Mouse (Mus musculus): Measurements from ENCODE around the gene Sgms1.
A peak's percentile ranks its signal among the peaks of the same experiment; 100 is the strongest.
"Not testable (repeated sequence)": the region's sequence is repeated elsewhere in the genome, so short reads cannot be mapped to it uniquely, and the experiment has no call there.

The Sgms1 gene

DNA sequence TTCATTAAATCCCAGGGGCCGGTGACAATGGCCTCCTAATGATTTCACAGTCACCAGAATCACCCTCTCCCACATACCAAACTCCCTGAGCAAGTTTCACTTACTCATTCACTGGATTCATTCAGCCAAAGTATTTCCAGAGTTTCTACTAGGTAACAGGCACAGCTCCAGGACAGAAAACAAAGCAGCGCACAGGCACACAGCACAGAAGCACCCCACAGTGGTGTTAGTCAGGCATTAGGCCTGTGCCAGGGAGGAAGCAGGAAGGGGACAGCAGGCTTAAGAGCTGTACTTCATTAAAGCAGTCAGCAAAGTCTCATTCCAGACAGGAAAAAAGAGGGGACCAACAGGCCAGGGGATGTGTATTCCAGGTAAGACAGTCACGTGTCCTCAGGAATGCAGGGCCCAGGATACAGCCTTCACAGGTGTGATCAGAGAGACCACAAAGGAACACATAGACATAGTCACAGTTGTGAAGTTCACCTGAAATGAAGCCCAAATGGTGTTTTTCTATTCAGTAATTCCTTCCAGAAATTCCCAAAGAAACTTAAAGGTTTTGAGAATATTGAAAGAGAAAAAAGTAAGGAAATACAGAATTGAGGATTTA, 67.0 kb downstream of the Sgms1 start:
- DNase-seq: peak; percentile 57

DNA sequence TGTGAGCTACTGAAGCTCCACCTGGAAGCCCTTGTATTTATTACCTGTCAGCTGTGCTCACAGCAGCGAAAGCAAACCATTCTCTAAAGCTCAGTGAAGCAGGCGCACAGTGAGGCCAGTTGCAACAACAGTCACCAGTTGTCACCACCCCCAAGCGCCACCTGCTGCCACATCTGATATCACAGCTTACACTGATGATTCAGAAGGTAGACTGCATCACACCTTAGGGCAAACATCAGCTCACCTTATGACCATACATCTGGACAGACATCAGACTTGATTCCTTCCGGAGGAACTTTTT, 69.2 kb downstream of the Sgms1 start:
- no peak for DNase-seq

DNA sequence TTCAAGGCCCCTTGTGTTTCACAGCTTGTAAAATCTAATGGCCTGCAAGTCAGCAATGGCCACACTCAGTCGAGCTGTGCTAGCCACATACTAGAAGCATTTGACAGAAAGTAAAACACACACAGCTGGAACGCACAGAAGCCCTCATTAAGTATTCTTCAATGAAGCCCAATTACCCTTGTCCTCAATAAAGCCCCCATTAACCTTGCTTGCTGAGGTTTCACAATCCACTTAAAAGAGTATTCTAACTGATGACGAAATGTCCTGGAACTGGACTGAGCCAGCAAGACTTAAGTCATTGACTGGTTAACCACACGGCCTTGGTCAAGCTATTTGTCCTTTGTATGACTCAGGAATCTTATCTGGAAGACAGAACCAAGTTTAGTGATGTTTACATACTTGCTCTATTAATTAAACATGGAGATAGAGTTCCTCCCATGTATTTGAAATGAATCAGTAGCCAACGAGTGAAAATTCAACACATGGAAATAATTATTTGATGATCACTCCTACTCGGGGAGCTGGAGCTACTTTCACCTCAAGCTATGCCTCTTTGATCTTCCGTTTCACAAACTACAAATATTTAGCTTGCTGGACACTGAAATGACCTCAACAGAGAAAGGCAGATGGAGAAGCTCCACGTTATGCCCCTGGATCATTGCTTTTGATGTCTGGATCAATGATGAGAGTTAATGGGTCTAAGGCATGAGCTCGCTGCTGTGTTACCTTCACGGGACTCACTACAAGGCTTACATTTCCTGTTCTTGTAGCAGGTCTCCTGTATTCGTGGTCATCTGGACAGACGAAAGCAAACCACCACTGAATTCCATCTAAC, 69.8 kb downstream of the Sgms1 start:
- DNase-seq: no peak

DNA sequence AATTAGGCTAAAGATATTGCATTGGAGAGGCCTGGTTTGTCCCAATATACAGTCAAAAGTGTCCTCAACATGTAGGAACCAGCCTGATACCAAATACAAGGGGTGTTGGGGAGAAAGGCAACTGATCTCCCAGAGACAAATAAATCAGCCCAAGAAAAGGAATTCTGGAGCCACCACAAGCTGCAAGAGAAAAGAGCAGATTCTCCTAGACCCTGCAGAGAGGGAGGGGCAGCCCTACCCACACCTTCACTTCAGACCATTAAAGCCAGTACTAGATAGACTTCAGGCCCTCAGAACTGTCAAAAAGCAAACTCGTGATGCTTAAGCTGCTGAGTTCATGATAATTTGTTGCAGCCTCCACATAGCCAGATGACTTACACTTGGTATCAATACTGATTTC, 70.5 kb downstream of the Sgms1 start:
- no peak for DNase-seq

DNA sequence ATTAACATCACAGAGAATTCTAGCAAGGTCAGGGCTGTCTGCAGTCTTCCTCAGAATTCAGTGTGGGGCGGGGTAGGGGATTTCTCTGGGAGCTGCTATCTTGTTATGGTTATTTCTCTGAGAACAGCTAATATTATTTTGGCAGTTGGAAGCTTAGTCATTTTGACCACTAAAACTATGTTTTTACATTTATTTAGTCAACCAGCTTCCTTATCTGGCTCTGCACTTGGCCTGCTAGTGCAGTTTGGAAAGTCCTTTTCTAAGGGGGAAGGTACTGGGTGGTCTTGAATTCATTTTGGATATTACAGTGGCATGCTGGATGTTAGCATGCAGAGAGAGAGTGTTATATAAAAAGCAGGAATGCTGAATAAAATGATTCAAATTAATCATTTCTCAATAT, 72.2 kb downstream of the Sgms1 start:
- not testable (repeated sequence) for DNase-seq

DNA sequence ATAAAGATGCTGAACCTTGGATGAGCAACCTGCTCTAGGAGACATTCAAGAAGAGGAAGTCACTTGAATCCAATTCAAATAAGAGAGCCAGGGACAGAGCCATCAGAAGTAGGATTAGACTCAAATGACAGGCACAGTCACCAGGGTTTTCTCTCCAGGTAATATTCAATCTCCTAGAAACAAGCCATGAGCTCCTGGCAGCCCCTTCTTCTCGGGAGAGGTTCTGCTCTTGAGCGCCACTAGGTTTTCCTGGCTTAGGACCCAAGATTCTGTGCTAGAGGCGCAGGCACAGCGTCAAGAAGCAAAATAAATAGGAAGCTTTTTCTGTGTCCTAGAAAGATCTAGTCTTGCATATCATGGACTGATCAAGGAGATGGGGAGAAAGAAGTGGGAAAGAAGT, 76.2 kb downstream of the Sgms1 start:
- DNase-seq: no peak

DNA sequence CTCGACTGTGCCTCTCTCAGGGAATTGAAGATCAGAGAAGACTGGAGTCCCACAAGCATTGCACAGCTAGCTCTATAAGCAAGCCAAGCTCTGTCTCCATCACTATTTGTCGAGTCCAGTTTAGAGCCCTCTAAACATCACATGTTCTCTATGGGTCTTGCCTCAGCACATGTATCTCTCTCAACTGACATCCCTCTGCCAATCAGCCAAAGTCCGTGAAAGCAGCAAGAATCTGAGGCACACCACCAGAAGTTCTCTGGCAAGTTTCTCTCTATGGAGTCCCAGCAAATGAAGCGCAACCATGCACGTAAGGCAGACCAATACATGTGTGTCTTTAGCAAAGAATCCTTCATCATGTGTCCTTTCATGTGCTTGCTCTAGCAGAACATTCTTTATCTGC, 77.8 kb downstream of the Sgms1 start:
- DNase-seq: no peak

DNA sequence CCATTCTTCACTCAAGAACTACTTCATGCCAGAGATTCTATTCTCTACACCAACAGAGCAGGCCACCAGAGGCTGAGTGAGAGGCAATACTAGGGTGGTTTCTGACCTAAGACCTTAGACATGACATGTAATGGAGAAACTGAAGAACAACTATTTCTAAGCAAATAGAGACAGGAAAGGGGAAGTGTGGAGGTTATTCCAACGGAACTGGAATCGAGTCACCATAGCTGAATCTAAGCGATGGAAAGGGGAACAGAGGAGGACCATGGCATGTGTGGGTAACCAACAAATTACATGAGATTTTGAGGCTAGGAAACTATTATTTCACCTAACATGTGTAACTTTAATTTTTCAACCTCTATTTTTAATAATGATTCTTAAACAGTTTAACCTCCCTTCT, 78.5 kb downstream of the Sgms1 start:
- no peak for DNase-seq

DNA sequence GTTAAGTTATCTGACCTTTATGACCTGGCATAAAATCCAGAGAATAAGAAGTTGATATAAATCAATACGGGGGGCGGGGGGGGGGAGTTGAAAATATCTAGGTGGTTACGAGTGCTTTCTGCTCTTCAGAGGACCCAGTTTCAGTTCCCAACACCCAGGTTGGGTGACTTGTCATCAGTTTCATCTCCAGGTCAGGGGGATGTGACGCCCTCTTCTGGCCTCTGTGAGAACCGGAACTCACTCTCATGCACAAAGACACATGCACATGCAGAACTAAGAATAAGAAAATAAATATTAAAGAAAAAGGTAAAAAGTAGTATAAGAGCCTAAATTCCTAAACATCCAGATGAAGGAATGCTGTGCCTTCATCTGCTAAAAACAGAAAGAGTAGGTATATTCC, 79.0 kb downstream of the Sgms1 start:
- DNase-seq: no peak

DNA sequence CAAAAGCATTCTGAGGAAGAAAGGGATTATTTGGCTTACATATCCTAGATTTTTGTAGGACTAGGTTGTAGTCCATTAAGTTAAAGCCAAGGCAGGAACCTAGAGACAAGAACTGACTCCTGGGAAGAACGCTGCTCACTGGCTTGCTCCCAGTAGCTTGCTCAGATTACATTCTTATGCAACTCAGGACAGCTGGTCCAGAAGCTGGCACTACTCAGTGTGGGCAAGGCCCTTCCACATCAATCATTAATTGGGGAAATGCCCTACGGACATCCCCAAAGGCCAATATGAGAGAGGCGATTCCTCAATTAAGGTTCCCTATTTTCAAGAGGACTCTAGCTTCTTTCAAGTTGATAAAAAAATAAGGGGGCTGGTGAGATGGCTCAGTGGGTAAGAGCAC, 80.2 kb downstream of the Sgms1 start:
- no peak for DNase-seq

DNA sequence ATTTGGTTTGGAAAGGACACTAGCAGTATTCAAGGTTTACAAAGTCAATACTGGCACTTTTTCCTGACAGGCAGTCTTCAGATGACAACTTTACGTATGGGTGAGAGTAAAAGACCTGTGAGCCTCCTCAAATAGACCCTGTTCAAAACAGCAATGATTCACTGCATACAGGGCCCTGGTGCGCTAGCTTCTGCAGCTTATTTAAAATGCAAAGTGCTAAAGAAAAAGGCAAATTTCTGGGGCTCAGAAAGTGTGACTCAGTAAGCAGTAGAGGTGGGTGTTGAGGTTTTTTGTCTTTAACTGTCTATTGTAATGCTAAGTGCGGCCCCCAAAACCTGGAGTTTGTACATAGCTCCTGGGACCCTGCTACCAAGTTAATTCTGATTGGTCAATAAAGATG, 81.2 kb downstream of the Sgms1 start:
- no peak for DNase-seq

DNA sequence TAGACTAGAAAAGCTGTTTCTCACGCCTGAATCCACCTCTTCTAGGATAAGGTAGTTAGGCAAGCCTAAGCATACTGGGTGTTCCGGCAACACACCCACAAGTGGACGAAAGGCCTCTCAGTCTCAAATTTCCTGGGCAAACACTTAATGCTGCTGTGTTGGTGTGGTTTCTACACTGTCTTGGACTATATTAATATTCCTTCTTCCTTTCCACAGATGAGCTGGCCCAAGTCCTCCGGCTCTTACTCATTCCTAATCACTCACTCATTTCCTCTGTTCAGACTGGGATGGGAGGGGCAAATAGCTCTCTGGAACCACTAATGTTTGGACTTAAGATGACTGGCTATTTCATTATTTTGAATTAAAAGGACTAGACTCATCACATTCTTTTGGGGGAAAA, 84.6 kb downstream of the Sgms1 start:
- DNase-seq: no peak

DNA sequence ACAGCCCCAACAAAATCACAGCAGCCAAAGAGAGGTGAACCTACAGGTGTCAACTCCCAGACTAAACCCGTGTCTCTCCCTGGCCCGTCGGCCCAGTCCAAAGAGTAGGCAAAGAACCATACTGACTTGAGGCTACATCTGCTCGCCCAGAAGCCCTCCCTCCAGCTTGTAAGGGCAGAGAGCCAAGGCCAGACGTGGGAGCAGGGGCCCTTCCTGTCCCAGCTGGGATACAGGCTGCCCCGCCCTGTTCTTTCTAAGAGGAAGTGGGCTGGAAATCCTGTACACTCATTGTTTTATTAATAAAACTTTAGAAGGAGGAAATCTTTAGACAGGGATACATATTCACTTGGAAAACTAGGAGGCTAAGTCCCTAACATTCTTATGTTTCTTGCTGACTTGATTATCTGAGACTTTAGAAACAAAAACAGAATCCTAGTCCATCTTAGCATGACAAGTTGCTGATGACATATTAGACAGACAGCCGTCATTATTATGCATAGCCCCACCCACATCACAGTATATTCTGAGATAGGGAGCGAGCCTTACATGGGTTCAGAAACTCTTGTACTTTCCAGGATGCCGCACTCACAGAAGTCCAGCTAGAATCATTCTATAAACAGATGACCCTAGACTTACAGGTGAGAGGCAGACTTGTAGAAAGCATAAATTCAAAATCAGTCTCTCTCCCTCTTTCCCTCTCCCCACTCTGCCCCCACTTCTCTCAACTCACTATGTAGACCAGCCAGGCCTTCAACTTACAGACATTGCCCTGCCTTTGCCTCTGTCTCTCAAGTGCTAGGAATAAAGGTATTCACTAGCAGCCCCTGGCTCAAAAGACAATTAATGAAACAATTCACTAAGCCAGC, 85.3 kb downstream of the Sgms1 start:
- DNase-seq: no peak

DNA sequence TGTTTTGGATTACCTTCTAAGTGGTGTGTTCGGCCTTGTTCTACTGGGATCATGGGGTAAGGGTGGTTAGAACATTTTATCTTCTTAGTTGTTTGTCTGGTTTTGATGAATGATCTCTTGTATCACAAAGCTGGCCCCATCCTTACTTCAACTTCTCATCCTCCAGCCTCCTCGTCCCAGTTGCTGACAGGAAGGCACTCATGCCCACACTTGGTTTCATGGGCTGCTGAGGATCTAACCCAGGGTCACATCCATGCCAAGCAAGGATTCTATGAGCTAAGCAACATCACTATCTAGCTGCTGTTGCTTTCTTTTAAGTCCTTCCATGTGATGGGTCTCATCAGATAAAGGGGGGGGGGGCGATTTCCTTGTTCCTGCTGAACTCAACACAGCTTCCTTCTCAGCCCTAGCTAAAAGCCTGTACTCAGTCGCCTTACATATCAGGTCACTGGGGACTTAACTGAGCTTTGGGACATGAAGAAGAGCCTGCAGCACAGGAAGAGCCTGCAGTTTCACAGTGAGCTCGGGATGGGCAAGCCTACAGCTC, 86.6 kb downstream of the Sgms1 start:
- DNase-seq: no peak

DNA sequence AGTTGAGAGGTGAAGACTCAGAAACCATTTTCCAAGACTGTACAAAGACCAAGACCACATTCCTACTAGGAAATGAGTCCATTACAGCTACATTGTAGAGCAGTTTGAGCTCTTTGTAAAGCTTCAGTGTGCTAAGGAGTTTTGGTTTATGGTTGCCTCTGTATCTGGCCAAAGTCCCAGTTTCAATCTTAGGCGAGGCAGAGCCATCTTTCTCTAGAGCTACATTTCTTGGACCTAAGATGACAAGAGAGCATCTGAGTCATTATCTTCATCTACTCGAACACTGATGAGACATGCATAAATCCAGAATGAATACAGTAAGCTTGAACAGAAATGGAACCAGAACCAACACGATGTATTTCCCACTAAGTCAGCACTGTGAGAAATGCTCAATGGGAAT, 87.9 kb downstream of the Sgms1 start:
- DNase-seq: no peak

DNA sequence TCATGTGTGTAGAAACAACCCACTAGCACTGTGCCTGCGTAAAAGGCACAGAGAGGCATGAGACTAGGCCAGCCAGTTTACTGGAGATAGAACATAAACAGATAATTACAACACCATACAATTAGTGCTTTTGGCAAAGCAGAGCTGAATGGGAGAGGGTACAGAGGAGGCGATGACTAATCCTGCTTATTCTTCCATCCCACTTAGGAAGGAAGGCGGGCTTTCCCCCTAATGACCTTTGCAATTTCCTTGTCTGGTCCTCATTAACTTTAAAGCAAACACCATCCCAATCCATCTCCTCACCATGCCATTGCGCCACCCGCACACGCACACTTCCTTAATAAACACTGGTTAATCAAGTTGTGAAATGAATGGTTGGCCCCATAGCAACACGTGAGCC, 91.3 kb downstream of the Sgms1 start:
- DNase-seq: no peak

DNA sequence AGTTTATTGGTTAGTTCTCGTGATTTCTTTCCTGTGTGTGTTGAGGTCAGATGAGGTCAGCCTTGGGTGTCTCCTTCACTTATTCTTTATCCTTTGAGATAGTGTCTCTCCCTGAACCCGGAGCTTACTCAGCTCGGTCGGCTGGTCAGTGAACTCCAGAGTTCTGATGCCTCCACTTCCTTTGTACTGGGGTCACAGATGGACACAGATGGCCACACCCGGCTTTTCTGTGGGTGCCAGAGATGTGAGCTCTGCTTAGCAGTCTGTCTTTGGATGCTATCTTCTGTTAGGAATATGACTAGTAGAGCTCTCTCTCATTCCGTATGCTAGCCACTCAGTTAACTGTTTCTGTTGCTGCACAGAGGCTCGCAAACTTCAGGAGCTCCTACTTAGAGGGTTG, 92.7 kb downstream of the Sgms1 start:
- DNase-seq: no peak

DNA sequence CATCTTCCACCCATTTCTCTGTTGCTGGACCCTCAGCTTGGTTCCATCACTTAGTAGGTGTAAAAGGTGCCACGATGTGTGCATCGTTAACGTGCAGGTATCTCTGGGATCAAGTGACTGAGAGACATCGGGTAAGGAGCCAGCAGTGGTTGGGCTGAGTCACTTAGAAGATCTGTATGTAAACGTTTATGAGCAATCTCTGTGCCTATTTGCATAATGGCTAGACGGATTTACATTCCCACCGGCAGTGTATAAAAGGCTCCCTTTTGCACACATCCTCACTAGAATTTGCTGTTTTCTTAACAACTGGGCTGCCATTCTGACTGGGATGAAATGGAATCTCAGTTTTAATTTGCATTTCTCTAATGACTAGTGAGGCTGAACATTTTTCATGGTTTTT, 93.9 kb downstream of the Sgms1 start:
- no peak for DNase-seq

DNA sequence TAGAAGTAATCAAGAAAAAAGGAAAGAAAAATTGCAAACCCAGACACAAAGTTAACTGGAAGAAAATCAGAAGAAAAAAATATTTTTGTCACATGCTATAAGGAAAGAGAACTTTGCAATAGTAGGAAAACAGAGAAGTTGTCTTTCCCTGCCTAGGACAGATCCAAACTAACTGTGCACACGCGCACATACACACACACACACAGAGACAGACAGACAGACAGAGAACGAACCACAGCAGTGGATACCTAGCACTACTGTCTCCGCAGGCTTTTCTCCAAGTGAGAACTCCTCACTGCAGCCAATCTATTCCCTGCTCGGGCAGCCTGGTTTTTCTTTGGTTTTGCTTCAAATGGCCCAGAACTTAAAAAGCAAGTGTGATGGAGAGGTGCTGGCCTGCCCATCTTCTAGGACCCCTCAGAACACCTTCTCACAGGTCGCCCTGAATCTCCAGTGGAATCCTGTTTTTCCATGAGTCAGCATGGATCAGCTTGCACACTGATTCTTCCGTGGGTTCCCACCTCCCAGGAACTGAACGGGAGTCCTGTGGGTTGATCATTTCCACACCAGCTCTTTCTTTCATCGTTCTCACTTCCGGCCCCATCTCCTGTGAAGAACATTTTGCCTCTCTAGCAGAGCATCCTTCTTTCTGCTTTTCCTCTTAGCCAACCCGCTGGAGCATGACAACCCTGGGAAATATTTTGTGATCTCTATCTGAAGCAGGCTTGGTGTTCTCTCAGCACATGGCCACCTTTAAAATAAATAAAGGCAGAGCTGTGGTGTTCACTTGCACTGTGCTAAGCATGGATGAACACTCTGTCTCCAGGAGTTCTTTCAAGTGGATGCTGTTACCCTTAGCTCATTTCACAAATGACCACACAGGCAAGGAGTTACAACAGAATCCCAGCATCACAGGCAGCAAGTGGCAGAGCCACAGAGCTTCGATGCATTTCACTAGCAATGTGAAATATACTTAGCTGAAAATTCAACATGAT, 96.4 kb downstream of the Sgms1 start:
- no peak for DNase-seq

DNA sequence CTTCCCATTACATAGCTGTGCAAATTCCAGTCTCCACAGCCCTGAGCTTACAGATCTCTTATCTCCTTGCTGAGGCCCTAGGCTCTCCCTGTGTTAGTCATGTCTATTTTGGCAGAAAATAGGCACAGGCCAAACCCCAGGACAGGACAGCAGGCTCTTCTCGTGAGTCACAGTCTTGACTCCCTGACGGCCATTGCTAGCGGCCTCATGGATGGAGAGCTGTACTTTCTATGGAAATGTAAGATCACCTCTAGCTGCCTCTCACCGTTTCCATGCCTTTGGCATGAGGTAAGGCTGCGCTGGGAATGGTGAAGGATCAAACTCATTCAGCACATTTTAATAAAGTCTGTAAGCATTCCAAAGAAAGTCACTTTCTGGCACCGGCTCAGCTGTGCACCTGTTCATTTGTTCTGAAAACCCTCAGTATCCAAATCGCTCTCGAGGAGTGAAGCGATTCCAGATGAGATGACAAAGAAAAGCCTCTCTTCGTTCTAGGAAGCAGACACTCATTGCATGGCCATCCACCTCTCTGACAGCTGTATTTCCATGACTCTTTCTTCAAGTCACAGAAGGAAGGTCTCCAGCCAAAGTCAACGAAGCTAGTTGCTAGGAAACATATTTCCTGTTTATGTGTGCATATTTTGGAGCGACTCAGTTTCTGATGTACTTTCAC, 97.3 kb downstream of the Sgms1 start:
- DNase-seq: peak; percentile 30

DNA sequence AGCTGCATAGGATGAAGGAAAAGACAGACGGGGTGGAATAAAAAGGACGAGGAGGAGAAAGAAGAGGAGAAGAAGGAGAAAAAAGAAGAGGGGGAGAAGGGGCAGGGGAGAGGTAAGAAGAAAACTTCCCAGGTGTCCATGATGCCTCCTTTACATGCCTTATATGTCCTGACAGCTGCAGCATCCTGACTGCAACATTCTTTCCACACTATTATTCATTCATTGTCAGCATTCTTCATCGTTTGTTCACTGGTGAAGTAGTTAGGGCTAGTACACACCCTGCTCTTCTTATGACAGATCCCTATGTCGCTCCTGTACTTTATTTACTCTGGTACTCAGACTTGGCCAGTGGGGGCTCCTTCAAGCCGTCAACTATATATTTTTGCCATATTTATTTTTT, 98.4 kb downstream of the Sgms1 start:
- no peak for DNase-seq

DNA sequence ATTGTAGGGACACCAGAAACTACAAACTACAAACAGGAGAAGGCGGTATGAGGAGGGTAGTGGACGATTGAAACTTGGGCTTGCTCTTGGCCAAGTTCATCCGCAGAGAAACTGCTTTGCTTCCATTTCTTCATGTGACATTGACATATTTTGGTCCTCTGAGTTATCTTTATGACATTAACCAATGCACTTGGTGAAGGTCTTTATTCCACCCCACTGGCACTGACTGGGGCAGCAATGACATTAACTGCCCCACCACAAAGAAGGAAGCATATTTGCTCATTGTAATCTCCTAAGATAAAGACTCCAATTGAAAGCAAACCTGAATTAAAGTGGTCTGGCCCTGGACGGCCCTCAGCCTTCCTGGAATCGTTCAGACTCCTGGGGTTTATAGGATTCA, 100.6 kb downstream of the Sgms1 start:
- DNase-seq: no peak

All from cerebellum, adult 11 months (tissue).